Mouse (Mus musculus): Measurements from ENCODE around the gene B3gnt7.

DNA sequence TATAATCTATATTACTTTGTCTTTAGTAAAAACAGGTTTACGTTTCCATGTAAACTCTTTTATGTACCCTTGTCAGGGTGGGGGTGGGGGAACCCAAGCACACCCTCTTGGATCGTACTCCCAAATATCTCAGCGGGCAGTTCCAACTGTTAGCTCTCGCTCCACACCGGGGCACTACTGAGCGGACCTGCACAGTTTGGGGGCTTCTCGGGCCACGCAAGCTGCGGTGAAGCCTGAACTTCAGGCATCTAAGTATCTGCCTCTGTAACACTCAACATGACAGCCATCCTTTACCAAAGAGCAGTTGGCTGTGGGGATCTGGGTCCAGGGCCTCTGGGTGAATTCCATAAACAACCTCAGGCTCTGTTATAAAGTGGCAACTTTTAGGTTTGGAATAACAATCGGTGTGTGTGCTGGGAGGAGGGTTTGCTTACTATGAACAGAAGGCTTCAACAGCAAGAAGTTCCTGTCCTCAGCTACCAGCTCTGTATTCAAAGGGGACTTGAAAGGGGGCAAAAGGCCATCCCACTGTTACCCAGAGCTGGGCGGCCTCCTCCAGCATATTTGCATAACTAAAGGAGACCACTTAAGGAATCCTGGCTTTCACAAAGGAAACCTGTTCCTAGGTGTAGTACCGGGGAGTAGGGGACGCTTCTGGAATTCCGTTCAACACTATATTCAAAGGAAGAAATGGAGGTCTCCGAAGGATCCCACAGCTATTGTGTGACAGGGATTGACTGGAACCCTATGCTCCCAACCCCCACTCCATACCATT lies 8.1 kb downstream of the B3gnt7 start:
- TF ChIP-seq POLR2A (IDR thresholded peaks at IDR 0.05; ENCODE audit: low read depth, low read length), result no peak
- TF ChIP-seq CTCF (IDR thresholded peaks at IDR 0.05; ENCODE audit: borderline replicate concordance, insufficient read depth, low read length), result no peak

Data from embryonic fibroblast, embryonic 13.5 days (primary cell).